Mouse (Mus musculus) cerebellum, adult 2 months (tissue): ENCODE measurements around the gene Jade1. TPM values are rescaled to one million over a fixed set of nuclear protein-coding genes. Genes with fewer than 3 reads are reported as not detected.
A peak's percentile ranks its signal among the peaks of the same experiment; 100 is the strongest.

Source experiments
- DNase-seq, 2 experiments: peaks; one replicate each; pipeline ENCODE4 v3.0.0; 2021
- H3K27ac ChIP-seq: fragments of 200-500 bp; 2 replicates; pipeline ENCODE4 v1.5.1; 2012; ENCODE audit warnings: low read length, control low read depth, inconsistent platforms; ENCODE audit not compliant: insufficient read depth
- H3K27me3 ChIP-seq: fragments of 200-500 bp; 2 replicates; pipeline ENCODE4 v1.6.1; 2012; ENCODE audit warnings: inconsistent platforms, mild to moderate bottlenecking, low read length, moderate library complexity; ENCODE audit not compliant: control insufficient read depth, insufficient read depth
- H3K4me1 ChIP-seq: fragments of 200-500 bp; 2 replicates; pipeline ENCODE4 v1.6.1; 2011; ENCODE audit warnings: low read length; ENCODE audit not compliant: control insufficient read depth, insufficient read depth
- H3K4me3 ChIP-seq: fragments of 200-500 bp; replicated peaks from 2 replicates; pipeline ENCODE3; 2011; ENCODE audit warnings: mild to moderate bottlenecking, low read depth, low read length, control low read depth; ENCODE audit not compliant: insufficient read depth
- CTCF ChIP-seq: fragments of 200-500 bp; IDR thresholded peaks from 2 replicates; pipeline ENCODE4 v1.5.1; 2011; ENCODE audit warnings: low read depth, mild to moderate bottlenecking, control low read depth, low read length, moderate library complexity, borderline replicate concordance; ENCODE audit not compliant: insufficient read depth
- POLR2A ChIP-seq: fragments of 200-500 bp; IDR thresholded peaks from 2 replicates; pipeline ENCODE4 v1.6.1; 2011; ENCODE audit warnings: low read length, control low read depth, borderline replicate concordance; ENCODE audit not compliant: insufficient read depth
- WGBS: fragments of 180-500 bp; shearing (Covaris S2); methylation state at CpG from one replicate; pipeline ENCODE4 v1.1.7; 2018; 5-methylcytosine and 5-hydroxymethylcytosine counted together
- polyA plus RNA-seq: library from polyadenylated mRNA; depleted of rRNA; stranded (reverse); fragments of >200 nt; gene quantifications from 2 replicates; pipeline ENCODE4 v1.2.3, GENCODE M21; 2012; rRNA removed

Jade1 gene
- polyA plus RNA-seq, 1 experiment, result 31.8 TPM

GRCm38 (mm10) chr3:41614230-41614985 lies 58.9 kb downstream of the Jade1 start:
- no peak for DNase-seq
- Histone ChIP-seq H3K27ac (no peak overlapping the region), H3K4me1 (peaks cover 7% of the 10 kb centered on the region), H3K4me3 (no peak overlapping the region), H3K27me3 (no peaks in the 10 kb centered on the region)
- 88% methylated on average over 5 of the region's 5 CpGs for WGBS
- TF ChIP-seq CTCF (no peak), POLR2A (no peak)

- H3K4me1 ChIP-seq, result peaks cover 7% of the 10 kb centered on the region
- no peak for DNase-seq
- no peaks in the 10 kb centered on the region for H3K27me3 ChIP-seq
- H3K4me3 ChIP-seq, result no peak overlapping the region
- no peak for TF ChIP-seq POLR2A
- TF ChIP-seq CTCF, result no peak
- H3K27ac ChIP-seq, result no peak overlapping the region
- 38% methylated on average over 3 of the region's 3 CpGs for WGBS
Observed at GRCm38 (mm10) chr3:41618036-41618435, 62.5 kb downstream of the Jade1 start.

- H3K4me3 ChIP-seq, result no peak overlapping the region
- WGBS, result 45% methylated on average over 3 of the region's 3 CpGs
- no peak overlapping the region for H3K27ac ChIP-seq
- TF ChIP-seq CTCF, result no peak
- no peak for TF ChIP-seq POLR2A
- peaks cover 6% of the 10 kb centered on the region for H3K4me1 ChIP-seq
- H3K27me3 ChIP-seq, result no peaks in the 10 kb centered on the region
- DNase-seq, result peak in 1 of 2 experiments; percentile 60
Observed at GRCm38 (mm10) chr3:41618488-41618887, 63.0 kb downstream of the Jade1 start.

GRCm38 (mm10) chr3:41620971-41621370 lies 65.4 kb downstream of the Jade1 start:
- no peak overlapping the region for H3K4me3 ChIP-seq
- H3K4me1 ChIP-seq, result no peaks in the 10 kb centered on the region; the same call in 1 of the 2 replicates
- no peaks in the 10 kb centered on the region for H3K27me3 ChIP-seq
- DNase-seq, result no peak
- no peak for TF ChIP-seq POLR2A
- TF ChIP-seq CTCF, result no peak
- no peak overlapping the region for H3K27ac ChIP-seq
- 73% methylated on average over 7 of the region's 7 CpGs for WGBS

- no peaks in the 10 kb centered on the region for H3K4me1 ChIP-seq
- WGBS, result 95% methylated on average over 1 of the region's 1 CpGs
- no peak overlapping the region for H3K4me3 ChIP-seq
- DNase-seq, result no peak
- H3K27me3 ChIP-seq, result no peaks in the 10 kb centered on the region
- no peak overlapping the region for H3K27ac ChIP-seq
- no peak for TF ChIP-seq CTCF
- no peak for TF ChIP-seq POLR2A
Observed at GRCm38 (mm10) chr3:41655642-41656041, 100.1 kb downstream of the Jade1 start.

Other genes starting within 250 kb of the Jade1 start
- 12.9 TPM in 2 replicates for gene Sclt1, start 186.8 kb downstream of the Jade1 start, polyA plus RNA-seq
- gene D3Ertd751e, start 186.9 kb downstream of the Jade1 start, polyA plus RNA-seq, result 11.4 and 11.9 TPM in 2 replicates